Mouse (Mus musculus): ENCODE data around the gene Cdk14. TPM values are rescaled to one million over a fixed set of nuclear protein-coding genes. Genes with fewer than 3 reads are reported as not detected.
"Not testable (repeated sequence)": the region's sequence is repeated elsewhere in the genome, so short reads cannot be mapped to it uniquely, and the experiment has no call there.

The Cdk14 gene
- total RNA-seq, 2 experiments from 2014 or later = 258 to 269 TPM

- TF ChIP-seq CTCF (conservative IDR thresholded peaks at IDR 0.05) = no peak
- DNase-seq (ENCODE audit: low spot score in 2 of 2) = no peak
- Histone ChIP-seq H3K27ac (no peak overlapping the region), H3K4me3 (no peak overlapping the region)
Measured at GRCm38 (mm10) chr5:5359915-5360314, 60.2 kb downstream of the Cdk14 start.

- no peak for DNase-seq (ENCODE audit: low spot score in 2 of 2)
- peak; percentile 62 for TF ChIP-seq CTCF (conservative IDR thresholded peaks at IDR 0.05)
- Histone ChIP-seq H3K4me3 (no peak overlapping the region), H3K27ac (no peak overlapping the region)
Measured at GRCm38 (mm10) chr5:5359370-5359769, 60.7 kb downstream of the Cdk14 start.

GRCm38 (mm10) chr5:5358019-5358717 is 61.9 kb downstream of the Cdk14 start:
- no peak for DNase-seq (ENCODE audit: low spot score in 2 of 2)
- no peak for TF ChIP-seq CTCF (conservative IDR thresholded peaks at IDR 0.05)
- Histone ChIP-seq H3K27ac (no peak overlapping the region), H3K4me3 (no peak overlapping the region)

- no peak for DNase-seq (ENCODE audit: low spot score in 2 of 2)
- no peak for TF ChIP-seq CTCF (conservative IDR thresholded peaks at IDR 0.05)
- H3K27ac ChIP-seq = no peak overlapping the region
- no peak overlapping the region for H3K4me3 ChIP-seq
Measured at GRCm38 (mm10) chr5:5354684-5355368, 65.3 kb downstream of the Cdk14 start.

- Histone ChIP-seq H3K4me3 (no peak overlapping the region), H3K27ac (no peak overlapping the region)
- DNase-seq (ENCODE audit: low spot score in 2 of 2) = no peak
- TF ChIP-seq CTCF (conservative IDR thresholded peaks at IDR 0.05) = no peak
Measured at GRCm38 (mm10) chr5:5353946-5354345, 66.2 kb downstream of the Cdk14 start.

GRCm38 (mm10) chr5:5344646-5345045 is 75.5 kb downstream of the Cdk14 start:
- H3K4me3 ChIP-seq = no peak overlapping the region
- TF ChIP-seq CTCF (conservative IDR thresholded peaks at IDR 0.05) = no peak
- no peak overlapping the region for H3K27ac ChIP-seq
- no peak for DNase-seq (ENCODE audit: low spot score in 2 of 2)

- no peak for TF ChIP-seq CTCF (conservative IDR thresholded peaks at IDR 0.05)
- Histone ChIP-seq H3K27ac (peak overlapping the region; percentile 56; the same call in 1 of the 2 replicates), H3K4me3 (no peak overlapping the region)
- no peak for DNase-seq (ENCODE audit: low spot score in 2 of 2)
Measured at GRCm38 (mm10) chr5:5343741-5344140, 76.4 kb downstream of the Cdk14 start.

GRCm38 (mm10) chr5:5343267-5343666 is 76.8 kb downstream of the Cdk14 start:
- Histone ChIP-seq H3K27ac (peak overlapping the region; percentile 56; the same call in 1 of the 2 replicates), H3K4me3 (no peak overlapping the region)
- TF ChIP-seq CTCF (conservative IDR thresholded peaks at IDR 0.05) = no peak
- DNase-seq (ENCODE audit: low spot score in 2 of 2) = no peak

- DNase-seq (ENCODE audit: low spot score in 2 of 2) = peak; percentile 71 to 82
- peak overlapping the region; percentile 56 for H3K27ac ChIP-seq
- H3K4me3 ChIP-seq = peak overlapping the region; percentile 17; the same call in 1 of the 2 replicates
- TF ChIP-seq CTCF (conservative IDR thresholded peaks at IDR 0.05) = peak; percentile 41
Measured at GRCm38 (mm10) chr5:5342410-5343137, 77.5 kb downstream of the Cdk14 start.

- DNase-seq (ENCODE audit: low spot score in 2 of 2) = no peak
- H3K27ac ChIP-seq = no peak overlapping the region
- TF ChIP-seq CTCF (conservative IDR thresholded peaks at IDR 0.05) = no peak
- H3K4me3 ChIP-seq = no peak overlapping the region
Measured at GRCm38 (mm10) chr5:5341611-5342010, 78.5 kb downstream of the Cdk14 start.

GRCm38 (mm10) chr5:5333916-5334315 is 86.2 kb downstream of the Cdk14 start:
- no peak for DNase-seq (ENCODE audit: low spot score in 2 of 2)
- TF ChIP-seq CTCF (conservative IDR thresholded peaks at IDR 0.05) = no peak
- no peak overlapping the region for H3K27ac ChIP-seq
- H3K4me3 ChIP-seq = no peak overlapping the region

GRCm38 (mm10) chr5:5330926-5331460 is 89.1 kb downstream of the Cdk14 start:
- TF ChIP-seq CTCF (conservative IDR thresholded peaks at IDR 0.05) = no peak
- Histone ChIP-seq H3K4me3 (no peak overlapping the region), H3K27ac (no peak overlapping the region)
- DNase-seq (ENCODE audit: low spot score in 2 of 2) = no peak

- H3K27ac ChIP-seq; DNase-seq (ENCODE audit: low spot score in 2 of 2): not testable (repeated sequence)
Measured at GRCm38 (mm10) chr5:5329018-5329417, 91.1 kb downstream of the Cdk14 start.

More at GRCm38 (mm10) chr5:5329018-5329417, 91.1 kb downstream of the Cdk14 start:
- not testable (repeated sequence) for H3K4me3 ChIP-seq
